Mouse (Mus musculus): ENCODE results near the gene Lgalsl. TPM values are rescaled to one million over a fixed set of nuclear protein-coding genes. Genes with fewer than 3 reads are reported as not detected.

Gene Lgalsl
- polyA plus RNA-seq, 2 experiments: 3.4 to 7.3 TPM

- Histone ChIP-seq H3K9ac (replicated peaks) (no peak overlapping the region), H3K4me2 (ENCODE audit: low read depth) (no peak overlapping the region), H3K27ac (no peak overlapping the region), H3K27me3 (ENCODE audit: control insufficient read depth, insufficient read depth, low read length) (no peaks in the 10 kb centered on the region; the same call in 1 of the 2 replicates), H3K4me3 (ENCODE audit: insufficient read depth in 1 of 2, low read depth in 2 of 2, low read length in 2 of 2) (no peak overlapping the region), H3K4me1 (replicated peaks; ENCODE audit: control insufficient read depth in 2 of 2, insufficient read depth in 2 of 2, low read length in 1 of 2) (peaks cover 0 to 6% of the 10 kb centered on the region in 2 experiments; a peak in 1 of 4 replicates), H3K9me3 (ENCODE audit: control insufficient read depth, low read length) (no peaks in the 10 kb centered on the region), H3K36me3 (replicated peaks; ENCODE audit: control insufficient read depth, insufficient read depth, low read depth) (no peaks in the 10 kb centered on the region)
- ATAC-seq (ENCODE audit: insufficient read depth): no peak
- TF ChIP-seq EP300 (IDR thresholded peaks at IDR 0.05; ENCODE audit: low read depth) (no peak), CTCF (IDR thresholded peaks at IDR 0.05; ENCODE audit: low read depth) (no peak)
- 62% methylated on average over 3 of the region's 3 CpGs for WGBS (ENCODE audit: insufficient replicate concordance)
- no peak for DNase-seq (ENCODE audit: low read depth in 3 of 3, low spot score in 3 of 3)
These were observed 29.5 kb upstream of the Lgalsl start for GRCm38 (mm10) chr11:20860351-20860750.

GRCm38 (mm10) chr11:20859858-20860257 is 29.0 kb upstream of the Lgalsl start:
- Histone ChIP-seq H3K36me3 (replicated peaks; ENCODE audit: control insufficient read depth, insufficient read depth, low read depth) (no peaks in the 10 kb centered on the region), H3K4me2 (ENCODE audit: low read depth) (no peak overlapping the region), H3K9ac (replicated peaks) (no peak overlapping the region), H3K4me3 (ENCODE audit: insufficient read depth in 1 of 2, low read depth in 2 of 2, low read length in 2 of 2) (no peak overlapping the region), H3K27me3 (ENCODE audit: control insufficient read depth, insufficient read depth, low read length) (no peaks in the 10 kb centered on the region; the same call in 1 of the 2 replicates), H3K4me1 (replicated peaks; ENCODE audit: control insufficient read depth in 2 of 2, insufficient read depth in 2 of 2, low read length in 1 of 2) (peaks cover 0 to 6% of the 10 kb centered on the region in 2 experiments; a peak in 1 of 4 replicates), H3K27ac (no peak overlapping the region), H3K9me3 (ENCODE audit: control insufficient read depth, low read length) (no peaks in the 10 kb centered on the region)
- WGBS (ENCODE audit: insufficient replicate concordance): 50% methylated on average over 6 of the region's 6 CpGs
- ATAC-seq (ENCODE audit: insufficient read depth) (no peak), DNase-seq (ENCODE audit: low read depth in 3 of 3, low spot score in 3 of 3) (no peak)
- TF ChIP-seq EP300 (IDR thresholded peaks at IDR 0.05; ENCODE audit: low read depth) (no peak), CTCF (IDR thresholded peaks at IDR 0.05; ENCODE audit: low read depth) (no peak)

- H3K27ac ChIP-seq: no peak overlapping the region
- no peak overlapping the region; the same call in 1 of the 2 replicates for H3K4me2 ChIP-seq (ENCODE audit: low read depth)
- H3K9ac ChIP-seq (replicated peaks): no peak overlapping the region
- 28% methylated on average over 9 of the region's 9 CpGs for WGBS (ENCODE audit: insufficient replicate concordance)
- no peaks in the 10 kb centered on the region for H3K9me3 ChIP-seq (ENCODE audit: control insufficient read depth, low read length)
- ATAC-seq (ENCODE audit: insufficient read depth) (no peak), DNase-seq (ENCODE audit: low read depth in 3 of 3, low spot score in 3 of 3) (no peak)
- TF ChIP-seq EP300 (IDR thresholded peaks at IDR 0.05; ENCODE audit: low read depth): no peak
- no peak for TF ChIP-seq CTCF (IDR thresholded peaks at IDR 0.05; ENCODE audit: low read depth)
- no peaks in the 10 kb centered on the region; the same call in 1 of the 2 replicates for H3K27me3 ChIP-seq (ENCODE audit: control insufficient read depth, insufficient read depth, low read length)
- H3K4me1 ChIP-seq (replicated peaks; ENCODE audit: control insufficient read depth in 2 of 2, insufficient read depth in 2 of 2, low read length in 1 of 2): peaks cover 0 to 6% of the 10 kb centered on the region in 2 experiments; a peak in 1 of 4 replicates
- H3K36me3 ChIP-seq (replicated peaks; ENCODE audit: control insufficient read depth, insufficient read depth, low read depth): no peaks in the 10 kb centered on the region
- H3K4me3 ChIP-seq (ENCODE audit: insufficient read depth in 1 of 2, low read depth in 2 of 2, low read length in 2 of 2): no peak overlapping the region
These were observed 28.2 kb upstream of the Lgalsl start for GRCm38 (mm10) chr11:20858921-20859668.

- no peaks in the 10 kb centered on the region for H3K27me3 ChIP-seq (ENCODE audit: control insufficient read depth, insufficient read depth, low read length)
- no peak overlapping the region for H3K4me3 ChIP-seq (ENCODE audit: insufficient read depth in 1 of 2, low read depth in 2 of 2, low read length in 2 of 2)
- 70% methylated on average over 4 of the region's 4 CpGs for WGBS (ENCODE audit: insufficient replicate concordance)
- peaks cover 0 to 6% of the 10 kb centered on the region in 2 experiments; a peak in 1 of 4 replicates for H3K4me1 ChIP-seq (replicated peaks; ENCODE audit: control insufficient read depth in 2 of 2, insufficient read depth in 2 of 2, low read length in 1 of 2)
- TF ChIP-seq EP300 (IDR thresholded peaks at IDR 0.05; ENCODE audit: low read depth) (no peak), CTCF (IDR thresholded peaks at IDR 0.05; ENCODE audit: low read depth) (no peak)
- H3K9ac ChIP-seq (replicated peaks): no peak overlapping the region
- H3K27ac ChIP-seq: no peak overlapping the region
- no peaks in the 10 kb centered on the region for H3K36me3 ChIP-seq (replicated peaks; ENCODE audit: control insufficient read depth, insufficient read depth, low read depth)
- H3K4me2 ChIP-seq (ENCODE audit: low read depth): no peak overlapping the region
- ATAC-seq (ENCODE audit: insufficient read depth) (no peak), DNase-seq (ENCODE audit: low read depth in 3 of 3, low spot score in 3 of 3) (no peak)
- H3K9me3 ChIP-seq (ENCODE audit: control insufficient read depth, low read length): no peaks in the 10 kb centered on the region
These were observed 27.1 kb upstream of the Lgalsl start for GRCm38 (mm10) chr11:20857921-20858320.

- TF ChIP-seq CTCF (IDR thresholded peaks at IDR 0.05; ENCODE audit: low read depth): no peak
- TF ChIP-seq EP300 (IDR thresholded peaks at IDR 0.05; ENCODE audit: low read depth): no peak
- Histone ChIP-seq H3K4me2 (ENCODE audit: low read depth) (no peak overlapping the region), H3K27me3 (ENCODE audit: control insufficient read depth, insufficient read depth, low read length) (no peaks in the 10 kb centered on the region), H3K4me3 (ENCODE audit: insufficient read depth in 1 of 2, low read depth in 2 of 2, low read length in 2 of 2) (no peak overlapping the region), H3K36me3 (replicated peaks; ENCODE audit: control insufficient read depth, insufficient read depth, low read depth) (no peaks in the 10 kb centered on the region), H3K27ac (no peak overlapping the region), H3K9ac (replicated peaks) (no peak overlapping the region), H3K9me3 (ENCODE audit: control insufficient read depth, low read length) (no peaks in the 10 kb centered on the region), H3K4me1 (replicated peaks; ENCODE audit: control insufficient read depth in 2 of 2, insufficient read depth in 2 of 2, low read length in 1 of 2) (0 out of 4 replicates have a peak, but pooled peaks cover 0 to under 1% of the 10 kb centered on the region in 2 experiments)
- WGBS (ENCODE audit: insufficient replicate concordance): 66% methylated on average over 4 of the region's 4 CpGs
- DNase-seq (ENCODE audit: low read depth in 3 of 3, low spot score in 3 of 3) (no peak), ATAC-seq (ENCODE audit: insufficient read depth) (no peak)
These were observed 23.3 kb upstream of the Lgalsl start for GRCm38 (mm10) chr11:20854032-20854741.
